Mouse (Mus musculus): Measurements from ENCODE around the gene Kcnh4.

GRCm38 (mm10) chr11:100804409-100804808 lies 44.7 kb upstream of the Kcnh4 start:
- TF ChIP-seq POLR2A (IDR thresholded peaks at IDR 0.05; ENCODE audit: insufficient read depth, low read depth, low read length) (no peak), CTCF (IDR thresholded peaks at IDR 0.05; ENCODE audit: insufficient read depth, low read depth, low read length) (no peak)
